Mouse (Mus musculus): Measurements from ENCODE around the gene Kcnmb4. TPM values are rescaled to one million over a fixed set of nuclear protein-coding genes. Genes with fewer than 3 reads are reported as not detected.

Gene Kcnmb4
- polyA plus RNA-seq, 1 experiment from 2014 or later: 62.1 TPM

DNA sequence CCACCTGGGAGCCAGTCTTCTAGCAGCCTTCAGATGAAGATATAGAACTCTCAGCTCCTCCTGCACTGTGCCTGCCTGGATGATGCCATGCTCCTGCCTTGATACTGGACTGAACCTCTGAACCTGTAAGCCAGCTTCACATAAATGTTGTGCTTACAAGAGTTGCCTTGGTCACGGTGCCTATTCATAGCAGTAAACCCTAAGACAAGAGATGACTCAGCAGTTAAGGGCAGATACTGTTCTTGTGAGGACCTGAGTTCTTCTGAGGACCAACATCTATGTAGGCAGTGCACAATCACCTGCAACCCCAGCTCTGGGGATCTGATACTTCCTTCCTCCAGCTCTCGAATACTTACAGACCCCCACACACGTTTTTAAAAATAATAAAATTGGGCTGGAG is 2.9 kb upstream of the Kcnmb4 start:
- Histone ChIP-seq H3K4me3 (replicated peaks) (no peak overlapping the region), H3K36me3 (no peaks in the 10 kb centered on the region), H3K4me2 (no peak overlapping the region), H3K27ac (replicated peaks) (no peak overlapping the region), H3K9ac (replicated peaks) (no peak overlapping the region), H3K4me1 (peaks cover 26% of the 10 kb centered on the region), H3K9me3 (replicated peaks) (no peaks in the 10 kb centered on the region), H3K27me3 (replicated peaks) (no peaks in the 10 kb centered on the region)
- WGBS: 87% methylated on average over 3 of the region's 3 CpGs
- ATAC-seq (ENCODE audit: low FRiP score): no peak

DNA sequence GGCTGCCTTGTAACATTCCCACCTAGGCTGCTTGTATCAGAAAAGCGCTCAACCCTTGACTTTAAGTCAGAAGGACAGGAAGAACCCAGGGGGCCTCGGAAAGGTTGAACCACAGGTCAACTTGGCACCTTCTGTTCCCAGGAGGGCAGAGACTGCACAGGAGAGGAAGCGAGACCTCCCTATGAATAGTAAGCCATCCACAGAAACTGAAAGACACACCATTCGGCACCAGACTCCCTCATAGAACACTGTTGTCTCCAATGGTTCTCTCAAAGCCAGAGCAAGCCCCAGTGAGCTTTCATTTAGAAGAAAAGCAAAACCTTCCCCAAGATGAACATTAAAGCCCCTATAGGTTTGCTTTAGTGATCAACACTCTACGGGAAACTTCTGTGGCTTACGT is 2.0 kb upstream of the Kcnmb4 start:
- Histone ChIP-seq H3K9ac (replicated peaks) (no peak overlapping the region), H3K4me3 (replicated peaks) (no peak overlapping the region), H3K27me3 (replicated peaks) (no peaks in the 10 kb centered on the region), H3K4me1 (peaks cover 27% of the 10 kb centered on the region), H3K27ac (replicated peaks) (no peak overlapping the region), H3K4me2 (peak overlapping the region; percentile 89), H3K36me3 (no peaks in the 10 kb centered on the region), H3K9me3 (replicated peaks) (no peaks in the 10 kb centered on the region)
- no peak for ATAC-seq (ENCODE audit: low FRiP score)
- 64% methylated on average over 6 of the region's 6 CpGs for WGBS

- H3K9me3 ChIP-seq (replicated peaks): no peaks in the 10 kb centered on the region
- peak overlapping the region; percentile 69 for H3K9ac ChIP-seq (replicated peaks)
- under 1% methylated on average over 69 of the region's 78 CpGs for WGBS
- H3K27ac ChIP-seq (replicated peaks): peak overlapping the region; percentile 86
- ATAC-seq (ENCODE audit: low FRiP score): peak; percentile 83
- H3K4me3 ChIP-seq (replicated peaks): peak overlapping the region; percentile 81
- peak overlapping the region; percentile 89 for H3K4me2 ChIP-seq
- H3K27me3 ChIP-seq (replicated peaks): no peaks in the 10 kb centered on the region
- H3K4me1 ChIP-seq: peaks cover 36% of the 10 kb centered on the region
- H3K36me3 ChIP-seq: no peaks in the 10 kb centered on the region
Measured at GRCm38 (mm10) chr10:116473071-116473758, 463 bp downstream of the Kcnmb4 start.

- Histone ChIP-seq H3K9me3 (replicated peaks) (no peaks in the 10 kb centered on the region), H3K27ac (replicated peaks) (peak overlapping the region; percentile 86), H3K4me1 (peaks cover 36% of the 10 kb centered on the region), H3K9ac (replicated peaks) (peak overlapping the region; percentile 69), H3K36me3 (no peaks in the 10 kb centered on the region), H3K4me3 (replicated peaks) (peak overlapping the region; percentile 81), H3K27me3 (replicated peaks) (no peaks in the 10 kb centered on the region), H3K4me2 (peak overlapping the region; percentile 89)
- ATAC-seq (ENCODE audit: low FRiP score): no peak
- 12% methylated on average over 5 of the region's 5 CpGs for WGBS
Measured at GRCm38 (mm10) chr10:116472579-116472978, 1.1 kb downstream of the Kcnmb4 start.

- H3K4me2 ChIP-seq: peak overlapping the region; percentile 40
- ATAC-seq (ENCODE audit: low FRiP score): no peak
- 69% methylated on average over 11 of the region's 11 CpGs for WGBS
- H3K9ac ChIP-seq (replicated peaks): 0 out of 2 replicates have a peak overlapping the region, but pooled peaks have one; percentile 17
- no peaks in the 10 kb centered on the region for H3K36me3 ChIP-seq
- H3K27ac ChIP-seq (replicated peaks): peak overlapping the region; percentile 23; the same call in 1 of the 2 replicates
- no peaks in the 10 kb centered on the region for H3K9me3 ChIP-seq (replicated peaks)
- H3K4me3 ChIP-seq (replicated peaks): peak overlapping the region; percentile 19
- H3K27me3 ChIP-seq (replicated peaks): no peaks in the 10 kb centered on the region
- H3K4me1 ChIP-seq: peaks cover 32% of the 10 kb centered on the region
Measured at GRCm38 (mm10) chr10:116470306-116470925, 3.3 kb downstream of the Kcnmb4 start.

GRCm38 (mm10) chr10:116468094-116468493 is 5.6 kb downstream of the Kcnmb4 start:
- Histone ChIP-seq H3K9me3 (replicated peaks) (no peaks in the 10 kb centered on the region), H3K4me1 (peaks cover 23% of the 10 kb centered on the region), H3K4me3 (replicated peaks) (no peak overlapping the region), H3K27me3 (replicated peaks) (no peaks in the 10 kb centered on the region), H3K9ac (replicated peaks) (no peak overlapping the region), H3K4me2 (no peak overlapping the region), H3K36me3 (0 out of 2 replicates have a peak, but pooled peaks cover 2% of the 10 kb centered on the region), H3K27ac (replicated peaks) (no peak overlapping the region)
- 91% methylated on average over 5 of the region's 5 CpGs for WGBS
- ATAC-seq (ENCODE audit: low FRiP score): no peak

DNA sequence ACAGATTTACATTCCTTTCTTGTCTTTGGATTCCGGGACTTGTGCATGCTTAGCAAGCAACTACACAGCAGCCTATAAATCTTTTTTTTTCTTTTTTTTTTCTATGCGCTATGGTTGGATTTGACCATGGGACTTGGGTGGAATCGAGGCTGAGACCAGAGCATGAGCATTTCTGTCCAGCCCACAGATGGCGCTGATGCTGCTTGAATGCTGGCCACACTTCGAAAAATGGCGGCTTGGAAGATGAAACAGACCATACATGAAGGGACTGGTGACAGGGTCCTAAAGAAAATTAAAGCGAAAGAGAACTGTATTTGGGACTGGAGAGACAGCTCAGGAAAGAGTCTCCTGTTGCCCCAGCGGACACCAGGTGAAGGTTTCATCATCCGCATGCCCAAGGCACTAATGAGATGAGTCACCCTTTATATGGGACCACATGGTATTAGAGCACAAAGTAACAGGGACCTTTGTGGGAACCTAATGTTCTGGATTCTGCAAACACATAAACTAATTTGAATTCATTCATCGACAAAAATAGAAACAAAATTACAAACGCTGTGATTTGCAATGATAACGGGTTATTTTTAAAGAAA is 9.8 kb downstream of the Kcnmb4 start:
- H3K4me2 ChIP-seq: no peak overlapping the region

GRCm38 (mm10) chr10:116461443-116461842 is 12.2 kb downstream of the Kcnmb4 start:
- Histone ChIP-seq H3K9me3 (replicated peaks) (no peaks in the 10 kb centered on the region), H3K27ac (replicated peaks) (no peak overlapping the region), H3K4me2 (no peak overlapping the region), H3K36me3 (peaks cover 8% of the 10 kb centered on the region; the same call in 1 of the 2 replicates), H3K9ac (replicated peaks) (no peak overlapping the region), H3K4me1 (no peaks in the 10 kb centered on the region), H3K4me3 (replicated peaks) (no peak overlapping the region), H3K27me3 (replicated peaks) (no peaks in the 10 kb centered on the region)
- 84% methylated on average over 9 of the region's 9 CpGs for WGBS
- ATAC-seq (ENCODE audit: low FRiP score): no peak

More for the DNA sequence above, 9.8 kb downstream of the Kcnmb4 start:
- H3K4me3 ChIP-seq (replicated peaks): no peak overlapping the region
- H3K27me3 ChIP-seq (replicated peaks): no peaks in the 10 kb centered on the region
- H3K9me3 ChIP-seq (replicated peaks): no peaks in the 10 kb centered on the region
- peaks cover 3% of the 10 kb centered on the region; the same call in 1 of the 2 replicates for H3K36me3 ChIP-seq
- no peaks in the 10 kb centered on the region for H3K4me1 ChIP-seq
- H3K27ac ChIP-seq (replicated peaks): no peak overlapping the region
- 93% methylated on average over 12 of the region's 12 CpGs for WGBS
- no peak for ATAC-seq (ENCODE audit: low FRiP score)
- no peak overlapping the region for H3K9ac ChIP-seq (replicated peaks)

GRCm38 (mm10) chr10:116458786-116459185 is 14.9 kb downstream of the Kcnmb4 start:
- peaks cover 8% of the 10 kb centered on the region; the same call in 1 of the 2 replicates for H3K36me3 ChIP-seq
- no peaks in the 10 kb centered on the region for H3K9me3 ChIP-seq (replicated peaks)
- no peak overlapping the region for H3K27ac ChIP-seq (replicated peaks)
- ATAC-seq (ENCODE audit: low FRiP score): no peak
- 97% methylated on average over 9 of the region's 9 CpGs for WGBS
- H3K4me1 ChIP-seq: no peaks in the 10 kb centered on the region
- no peak overlapping the region for H3K4me3 ChIP-seq (replicated peaks)
- no peak overlapping the region for H3K4me2 ChIP-seq
- H3K9ac ChIP-seq (replicated peaks): no peak overlapping the region
- no peaks in the 10 kb centered on the region for H3K27me3 ChIP-seq (replicated peaks)

- Histone ChIP-seq H3K4me1 (no peaks in the 10 kb centered on the region), H3K27me3 (replicated peaks) (no peaks in the 10 kb centered on the region), H3K27ac (replicated peaks) (no peak overlapping the region), H3K4me2 (no peak overlapping the region), H3K36me3 (no peaks in the 10 kb centered on the region), H3K4me3 (replicated peaks) (no peak overlapping the region), H3K9me3 (replicated peaks) (no peaks in the 10 kb centered on the region), H3K9ac (replicated peaks) (no peak overlapping the region)
- WGBS: 93% methylated on average over 7 of the region's 7 CpGs
- ATAC-seq (ENCODE audit: low FRiP score): no peak
Measured at GRCm38 (mm10) chr10:116452771-116453170, 20.9 kb downstream of the Kcnmb4 start.

DNA sequence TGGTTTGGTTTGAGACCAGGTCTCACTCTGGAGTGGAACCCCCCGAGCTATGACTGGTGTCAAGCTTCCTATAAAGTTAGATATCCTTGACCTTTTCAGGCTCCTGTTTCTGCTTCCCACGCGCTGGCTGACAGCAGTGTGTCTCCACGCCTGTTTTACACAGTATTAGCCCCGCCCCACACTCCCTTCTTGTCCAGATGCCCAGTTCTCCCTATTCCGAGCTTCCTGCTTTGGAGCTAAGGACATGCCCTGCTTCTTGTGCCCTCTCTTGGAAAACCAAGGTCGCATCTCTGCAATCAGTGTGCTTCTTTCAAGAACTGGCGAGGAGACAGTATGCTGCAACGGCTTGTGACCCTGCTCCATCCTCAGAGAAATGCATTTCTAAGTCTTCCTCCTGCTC is 23.1 kb downstream of the Kcnmb4 start:
- Histone ChIP-seq H3K27me3 (replicated peaks) (no peaks in the 10 kb centered on the region), H3K36me3 (no peaks in the 10 kb centered on the region), H3K9ac (replicated peaks) (no peak overlapping the region), H3K9me3 (replicated peaks) (no peaks in the 10 kb centered on the region), H3K4me1 (no peaks in the 10 kb centered on the region), H3K4me2 (no peak overlapping the region), H3K27ac (replicated peaks) (no peak overlapping the region), H3K4me3 (replicated peaks) (no peak overlapping the region)
- ATAC-seq (ENCODE audit: low FRiP score): no peak
- 83% methylated on average over 9 of the region's 9 CpGs for WGBS

DNA sequence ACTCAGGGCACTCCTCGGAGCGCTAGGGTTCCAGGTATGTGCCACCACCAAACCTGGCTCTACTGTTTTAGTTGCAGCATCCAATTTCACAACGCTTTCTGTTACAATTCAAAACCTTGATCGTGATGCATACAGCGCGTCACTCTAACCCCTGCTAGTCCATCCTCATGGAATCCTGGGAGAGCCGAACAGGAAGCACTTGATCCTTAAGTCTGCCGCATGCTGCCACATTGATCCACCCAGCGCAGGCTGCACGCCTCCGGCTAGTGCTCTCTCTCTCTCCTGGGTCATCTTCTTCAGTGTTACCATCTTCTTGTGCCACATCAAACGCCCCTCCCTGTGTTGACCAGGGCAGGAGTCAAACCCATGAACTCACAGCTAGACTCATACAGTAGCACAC is 25.5 kb downstream of the Kcnmb4 start:
- peaks cover 4% of the 10 kb centered on the region for H3K36me3 ChIP-seq
- 98% methylated on average over 12 of the region's 12 CpGs for WGBS
- no peak overlapping the region for H3K9ac ChIP-seq (replicated peaks)
- H3K4me3 ChIP-seq (replicated peaks): no peak overlapping the region
- no peak for ATAC-seq (ENCODE audit: low FRiP score)
- no peaks in the 10 kb centered on the region for H3K4me1 ChIP-seq
- H3K27ac ChIP-seq (replicated peaks): no peak overlapping the region
- no peak overlapping the region for H3K4me2 ChIP-seq
- H3K27me3 ChIP-seq (replicated peaks): no peaks in the 10 kb centered on the region
- H3K9me3 ChIP-seq (replicated peaks): no peaks in the 10 kb centered on the region
